Mouse (Mus musculus): ENCODE measurements around the gene Acbd4. TPM values are rescaled to one million over a fixed set of nuclear protein-coding genes. Genes with fewer than 3 reads are reported as not detected.

The Acbd4 gene
- total and polyA plus RNA-seq, 3 experiments, result 16.6 to 18.3 TPM; not detected in 1

DNA sequence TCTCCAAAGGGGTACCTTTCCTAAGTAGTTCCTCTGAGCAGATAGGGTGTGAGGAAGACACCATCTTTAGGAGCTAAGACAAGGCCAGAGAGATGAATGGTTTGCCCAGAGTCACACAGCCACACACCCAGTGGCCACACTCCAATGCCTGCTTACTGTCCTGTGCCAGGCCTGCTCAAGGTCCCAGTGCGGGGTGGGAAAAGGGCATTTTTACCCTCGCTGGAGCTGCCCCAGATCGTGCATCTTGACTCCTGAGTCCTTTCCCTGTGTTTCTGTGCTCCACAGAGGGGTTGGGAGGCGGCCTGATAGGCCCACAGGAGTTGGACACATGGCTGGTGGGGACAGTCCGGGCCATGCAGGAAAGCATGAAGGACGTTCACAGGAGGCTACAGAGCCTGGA lies 4.3 kb downstream of the Acbd4 start:
- Histone ChIP-seq H3K79me2 (ENCODE audit: control insufficient read depth, insufficient read depth, low read length, poor library complexity) (no peaks in the 10 kb centered on the region; the same call in 1 of the 2 replicates), H3K4me3 (ENCODE audit: control insufficient read depth in 1 of 2, insufficient read depth in 1 of 2, low read depth in 2 of 2, low read length in 2 of 2) (no peak overlapping the region), H3K27me3 (ENCODE audit: control insufficient read depth in 1 of 2, insufficient read depth in 2 of 2, low read length in 2 of 2) (no peaks in the 10 kb centered on the region), H3K9me3 (replicated peaks; ENCODE audit: insufficient read depth, low read length) (no peaks in the 10 kb centered on the region), H3K4me1 (ENCODE audit: control insufficient read depth in 1 of 2, insufficient read depth in 2 of 2, low read length in 2 of 2) (peaks cover 9 to 20% of the 10 kb centered on the region in 2 experiments), H3K27ac (ENCODE audit: control insufficient read depth, low read depth, low read length) (no peak overlapping the region), H3K9ac (ENCODE audit: control insufficient read depth, low read depth, low read length, poor library complexity, severe bottlenecking) (no peak overlapping the region), H3K36me3 (ENCODE audit: control insufficient read depth in 1 of 2, insufficient read depth in 2 of 2, low read length in 2 of 2) (peaks cover 0 to 9% of the 10 kb centered on the region in 2 experiments; a peak in 2 of 4 replicates)
- no peak for TF ChIP-seq GABPA (IDR thresholded peaks at IDR 0.05; ENCODE audit: low read depth, low read length)
- no peak for TF ChIP-seq MXI1 (IDR thresholded peaks at IDR 0.05; ENCODE audit: low read depth, low read length)
- no peak for TF ChIP-seq MEF2A (IDR thresholded peaks at IDR 0.05; ENCODE audit: extremely low read depth, insufficient replicate concordance, low read depth, low read length, poor library complexity, severe bottlenecking)
- no peak for TF ChIP-seq BHLHE40 (IDR thresholded peaks at IDR 0.05; ENCODE audit: borderline replicate concordance, low read depth, low read length)
- TF ChIP-seq JUND (IDR thresholded peaks at IDR 0.05; ENCODE audit: low read depth, low read length), result no peak
- no peak for TF ChIP-seq USF2 (IDR thresholded peaks at IDR 0.05; ENCODE audit: borderline replicate concordance in 1 of 2, insufficient read depth in 1 of 2, low read depth in 1 of 2, low read length in 2 of 2)
- TF ChIP-seq KAT2A (conservative IDR thresholded peaks at IDR 0.05; ENCODE audit: low read depth, low read length), result no peak
- no peak for TF ChIP-seq ETS1 (IDR thresholded peaks at IDR 0.05; ENCODE audit: low read depth, low read length)
- no peak for TF ChIP-seq TCF12 (IDR thresholded peaks at IDR 0.05; ENCODE audit: low read depth, low read length)
- TF ChIP-seq USF1 (IDR thresholded peaks at IDR 0.05; ENCODE audit: low read depth, low read length), result no peak
- TF ChIP-seq MYC (IDR thresholded peaks at IDR 0.05; ENCODE audit: low read depth, low read length), result no peak
- no peak for DNase-seq (ENCODE audit: low read depth, low spot score)

DNA sequence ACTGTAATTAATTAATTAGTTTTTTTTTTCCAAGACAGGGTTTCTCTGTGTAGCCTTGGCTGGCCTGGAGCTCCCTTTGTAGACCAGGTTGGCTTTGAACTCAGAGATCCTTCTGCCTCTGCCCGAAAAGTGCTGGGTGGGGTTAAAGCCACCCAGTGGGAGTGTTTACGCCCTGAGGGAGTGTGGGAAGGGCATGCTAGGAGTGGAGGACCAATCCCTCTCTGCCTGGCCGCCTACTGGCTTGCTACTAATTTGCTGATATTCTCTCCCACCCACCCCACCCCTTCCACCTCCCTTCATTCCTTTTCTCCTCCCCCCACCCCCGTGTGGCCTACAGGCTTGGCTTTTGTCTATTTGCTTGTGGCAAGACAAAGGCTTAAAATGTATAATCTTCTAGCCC lies 4.9 kb downstream of the Acbd4 start:
- no peak overlapping the region for H3K9ac ChIP-seq (ENCODE audit: control insufficient read depth, low read depth, low read length, poor library complexity, severe bottlenecking)
- no peaks in the 10 kb centered on the region for H3K9me3 ChIP-seq (replicated peaks; ENCODE audit: insufficient read depth, low read length)
- no peak overlapping the region for H3K27ac ChIP-seq (ENCODE audit: control insufficient read depth, low read depth, low read length)
- DNase-seq (ENCODE audit: low read depth, low spot score), result peak; percentile 37
- H3K4me3 ChIP-seq (ENCODE audit: control insufficient read depth in 1 of 2, insufficient read depth in 1 of 2, low read depth in 2 of 2, low read length in 2 of 2), result no peak overlapping the region
- peaks cover 9 to 16% of the 10 kb centered on the region in 2 experiments for H3K4me1 ChIP-seq (ENCODE audit: control insufficient read depth in 1 of 2, insufficient read depth in 2 of 2, low read length in 2 of 2)
- no peaks in the 10 kb centered on the region for H3K27me3 ChIP-seq (ENCODE audit: control insufficient read depth in 1 of 2, insufficient read depth in 2 of 2, low read length in 2 of 2)
- H3K79me2 ChIP-seq (ENCODE audit: control insufficient read depth, insufficient read depth, low read length, poor library complexity), result no peaks in the 10 kb centered on the region; the same call in 1 of the 2 replicates
- TF ChIP-seq TAL1 (IDR thresholded peaks at IDR 0.05; ENCODE audit: low read length) (no peak), USF2 (IDR thresholded peaks at IDR 0.05; ENCODE audit: borderline replicate concordance in 1 of 2, insufficient read depth in 1 of 2, low read depth in 1 of 2, low read length in 2 of 2) (no peak), RAD21 (IDR thresholded peaks at IDR 0.05; ENCODE audit: low read depth, low read length) (no peak), UBTF (IDR thresholded peaks at IDR 0.05; ENCODE audit: borderline replicate concordance, insufficient read depth, low read depth, low read length) (no peak), POLR2A (IDR thresholded peaks at IDR 0.05; ENCODE audit: control insufficient read depth in 1 of 2, insufficient read depth in 1 of 2, low read depth in 1 of 2, low read length in 2 of 2, poor library complexity in 1 of 2) (no peak), ETS1 (IDR thresholded peaks at IDR 0.05; ENCODE audit: low read depth, low read length) (no peak), ZMIZ1 (IDR thresholded peaks at IDR 0.05; ENCODE audit: low read depth, low read length) (no peak), TCF12 (IDR thresholded peaks at IDR 0.05; ENCODE audit: low read depth, low read length) (no peak)
- peaks cover 0 to 9% of the 10 kb centered on the region in 2 experiments; a peak in 2 of 4 replicates for H3K36me3 ChIP-seq (ENCODE audit: control insufficient read depth in 1 of 2, insufficient read depth in 2 of 2, low read length in 2 of 2)

Data from MEL (cell line).